Mouse (Mus musculus) kidney, adult 2 months (tissue): ENCODE results near the gene Tnfaip8l1. TPM values are rescaled to one million over a fixed set of nuclear protein-coding genes. Genes with fewer than 3 reads are reported as not detected.

Source experiments
- DNase-seq: peaks from one replicate; pipeline ENCODE4 v3.0.0; 2021
- H3K27ac ChIP-seq: fragments of 200-500 bp; 2 replicates; pipeline ENCODE4 v1.5.1; 2012; ENCODE audit warnings: low read depth, low read length, control low read depth, inconsistent platforms; ENCODE audit not compliant: insufficient read depth
- H3K27me3 ChIP-seq: fragments of 200-500 bp; replicated peaks from 2 replicates; pipeline ENCODE4 v1.6.1; 2012; ENCODE audit warnings: mild to moderate bottlenecking, moderate library complexity, low read length, inconsistent platforms; ENCODE audit not compliant: control insufficient read depth, insufficient read depth
- H3K36me3 ChIP-seq: fragments of 200-500 bp; 2 replicates; pipeline ENCODE4 v1.6.1; 2012; ENCODE audit warnings: mild to moderate bottlenecking, moderate library complexity, low read length, inconsistent platforms; ENCODE audit not compliant: control insufficient read depth, insufficient read depth
- H3K4me1 ChIP-seq: fragments of 200-500 bp; 2 replicates; pipeline ENCODE4 v1.6.1; 2011; ENCODE audit warnings: low read length; ENCODE audit not compliant: control insufficient read depth, insufficient read depth
- H3K4me3 ChIP-seq: fragments of 200-500 bp; 2 replicates; pipeline ENCODE4 v1.5.1; 2011; ENCODE audit warnings: mild to moderate bottlenecking, low read depth, low read length, control low read depth; ENCODE audit not compliant: insufficient read depth
- CTCF ChIP-seq: fragments of 200-500 bp; conservative IDR thresholded peaks from 2 replicates; pipeline ENCODE4 v1.5.1; 2011; ENCODE audit warnings: low read depth, mild to moderate bottlenecking, control low read depth, low read length, moderate library complexity, mixed read lengths; ENCODE audit not compliant: insufficient read depth, insufficient read length
- POLR2A ChIP-seq: fragments of 200-500 bp; IDR thresholded peaks from one replicate; pipeline ENCODE4 v1.6.1; 2011; ENCODE audit warnings: low read depth, low read length, control low read depth
- WGBS: fragments of 180-500 bp; shearing (Covaris S2); methylation state at CpG from one replicate; pipeline ENCODE4 v1.1.7; 2018; 5-methylcytosine and 5-hydroxymethylcytosine counted together
- polyA plus RNA-seq: library from polyadenylated mRNA; depleted of rRNA; stranded (reverse); fragments of >200 nt; gene quantifications from 2 replicates; pipeline ENCODE4 v1.2.3, GENCODE M21; 2012

Gene Tnfaip8l1
- polyA plus RNA-seq, 1 experiment = 2.7 TPM

DNA sequence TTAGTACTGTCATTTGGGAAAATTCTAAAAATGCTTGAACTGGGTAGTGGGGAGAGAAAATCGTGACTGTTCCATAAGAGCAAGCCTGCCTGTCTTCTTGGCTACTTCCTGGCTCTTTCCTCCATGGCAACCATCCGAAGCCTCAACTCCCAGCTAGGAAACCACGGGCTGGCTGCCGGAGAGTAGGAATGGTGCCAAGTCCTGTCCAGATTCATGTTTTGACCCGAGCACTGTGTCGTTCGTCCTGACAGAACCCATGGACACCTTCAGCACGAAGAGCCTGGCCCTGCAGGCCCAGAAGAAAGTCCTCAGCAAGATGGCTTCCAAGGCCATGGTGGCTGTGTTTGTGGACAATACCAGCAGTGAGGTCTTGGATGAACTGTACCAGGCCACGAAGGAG lies 9.2 kb downstream of the Tnfaip8l1 start:
- H3K4me3 ChIP-seq = no peak overlapping the region
- no peak overlapping the region for H3K27ac ChIP-seq
- H3K4me1 ChIP-seq = no peaks in the 10 kb centered on the region
- 57% methylated on average over 9 of the region's 9 CpGs for WGBS
- no peaks in the 10 kb centered on the region for H3K36me3 ChIP-seq
- no peaks in the 10 kb centered on the region for H3K27me3 ChIP-seq
- no peak for DNase-seq
- TF ChIP-seq POLR2A (no peak), CTCF (no peak)

DNA sequence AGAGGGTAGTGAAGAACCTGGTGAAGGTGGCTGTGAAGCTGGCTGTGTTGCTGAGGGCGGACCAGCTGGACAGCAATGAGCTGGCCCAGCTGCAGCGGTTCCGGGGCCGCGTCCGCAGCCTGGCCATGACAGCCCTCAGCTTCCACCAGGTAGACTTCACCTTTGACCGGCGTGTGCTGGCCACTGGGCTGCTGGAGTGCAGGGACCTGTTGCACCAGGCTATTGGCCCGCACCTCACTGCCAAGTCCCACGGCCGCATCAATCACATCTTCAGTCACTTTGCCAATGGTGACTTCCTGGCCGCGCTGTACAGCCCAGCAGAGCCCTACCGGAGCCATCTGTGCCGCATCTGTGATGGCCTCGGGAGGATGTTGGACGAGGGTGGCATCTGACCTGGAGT lies 9.6 kb downstream of the Tnfaip8l1 start:
- Histone ChIP-seq H3K36me3 (no peaks in the 10 kb centered on the region), H3K4me1 (no peaks in the 10 kb centered on the region), H3K27ac (no peak overlapping the region), H3K4me3 (no peak overlapping the region), H3K27me3 (no peaks in the 10 kb centered on the region)
- WGBS = 82% methylated on average over 17 of the region's 17 CpGs
- no peak for DNase-seq
- TF ChIP-seq POLR2A (no peak), CTCF (no peak)

DNA sequence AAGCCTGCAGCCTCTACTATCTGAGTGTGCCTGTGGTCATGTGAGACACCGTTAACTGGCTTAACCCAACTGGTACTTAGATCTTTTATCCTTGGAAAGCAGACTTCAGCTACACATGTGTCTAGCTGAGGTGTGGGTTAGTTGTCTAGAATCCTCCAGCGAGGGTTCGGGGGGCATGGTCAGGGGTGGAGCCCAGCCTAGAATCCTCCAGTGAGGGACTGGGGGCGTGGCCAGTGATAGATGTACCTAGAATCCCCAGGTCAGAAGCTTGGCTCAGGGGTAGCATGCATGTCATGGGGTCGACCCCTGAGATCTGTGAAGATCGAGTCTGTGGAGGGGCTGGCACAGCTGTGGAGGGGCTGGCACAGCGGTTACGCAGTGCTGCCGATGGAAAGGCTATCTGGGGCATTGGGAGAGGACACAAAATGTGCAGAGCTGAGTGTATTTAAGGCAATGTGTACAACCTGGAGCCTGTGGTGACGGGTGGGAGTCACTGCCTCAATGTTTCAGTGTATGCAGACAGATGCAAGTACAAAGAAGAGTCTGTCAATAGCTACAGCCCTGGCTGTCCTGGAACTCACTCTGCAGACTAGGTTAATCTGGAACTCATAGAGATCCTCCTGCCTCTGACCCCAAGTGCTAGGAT lies 11.2 kb downstream of the Tnfaip8l1 start:
- DNase-seq = no peak
- Histone ChIP-seq H3K4me1 (no peaks in the 10 kb centered on the region), H3K4me3 (no peak overlapping the region), H3K27ac (no peak overlapping the region), H3K27me3 (no peaks in the 10 kb centered on the region), H3K36me3 (no peaks in the 10 kb centered on the region)
- TF ChIP-seq POLR2A = no peak
- no peak for TF ChIP-seq CTCF
- WGBS = 60% methylated on average over 10 of the region's 10 CpGs

DNA sequence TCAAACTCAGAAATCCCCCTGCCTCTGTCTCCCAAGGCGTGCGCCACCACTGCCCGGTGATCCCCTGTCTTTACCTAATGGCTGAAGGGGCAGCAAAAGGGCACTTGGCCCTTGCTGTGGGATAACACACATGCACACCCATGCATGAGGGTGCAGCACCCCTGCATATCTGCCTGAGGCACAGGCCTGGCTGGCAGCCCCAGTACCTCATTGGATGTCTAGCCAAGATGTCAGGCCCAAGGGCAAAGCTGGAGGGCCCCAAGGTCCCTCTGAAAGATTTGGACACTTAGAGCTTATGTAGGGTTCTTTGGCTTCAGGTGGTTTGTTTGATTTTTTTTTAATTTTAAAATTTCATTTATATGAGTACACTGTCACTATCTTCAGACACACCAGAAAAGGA lies 13.1 kb downstream of the Tnfaip8l1 start:
- TF ChIP-seq POLR2A (no peak), CTCF (no peak)
- H3K36me3 ChIP-seq = no peaks in the 10 kb centered on the region
- H3K27me3 ChIP-seq = no peaks in the 10 kb centered on the region
- 98% methylated on average over 3 of the region's 3 CpGs for WGBS
- H3K4me3 ChIP-seq = no peak overlapping the region
- no peaks in the 10 kb centered on the region for H3K4me1 ChIP-seq
- DNase-seq = no peak
- no peak overlapping the region for H3K27ac ChIP-seq

DNA sequence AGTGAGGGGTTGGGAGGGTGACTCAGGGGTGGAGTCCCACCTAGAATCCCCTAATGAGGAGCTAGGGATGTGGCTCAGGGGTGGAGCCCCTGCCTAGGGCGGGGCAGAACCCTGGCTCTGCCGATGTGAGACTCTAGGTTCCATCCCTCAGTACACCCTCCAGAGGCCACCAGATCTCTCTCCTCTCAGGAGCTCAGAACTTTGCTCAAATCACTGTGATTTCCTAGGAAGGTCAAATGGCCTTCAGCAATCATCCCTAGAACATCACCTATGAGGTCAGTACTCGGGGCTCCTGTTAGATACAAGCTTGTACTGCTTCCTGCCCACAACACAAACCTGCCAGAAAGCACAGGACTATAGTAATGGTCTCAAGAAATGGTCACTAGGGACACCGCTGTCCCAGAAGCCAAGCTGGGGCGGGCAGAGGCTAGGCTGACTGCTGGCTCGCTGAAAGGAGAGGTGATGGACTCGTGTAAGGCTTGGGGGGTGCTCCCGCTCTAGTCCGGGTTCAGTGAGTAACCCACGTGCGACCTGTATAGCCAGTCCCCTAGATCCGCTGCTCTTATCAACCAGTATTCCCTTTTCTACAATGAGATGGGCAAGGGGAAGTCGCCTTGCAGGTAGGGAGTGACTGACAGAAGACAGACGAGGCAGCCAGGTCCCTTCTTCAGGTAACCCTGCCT lies 20.8 kb downstream of the Tnfaip8l1 start:
- H3K4me1 ChIP-seq = 0 out of 2 replicates have a peak, but pooled peaks cover 3% of the 10 kb centered on the region
- 0 out of 2 replicates have a peak overlapping the region, but pooled peaks have one; percentile 17 for H3K27ac ChIP-seq
- H3K27me3 ChIP-seq = no peaks in the 10 kb centered on the region
- WGBS = 4% methylated on average over 14 of the region's 14 CpGs
- DNase-seq = no peak
- TF ChIP-seq CTCF = no peak
- H3K36me3 ChIP-seq = no peaks in the 10 kb centered on the region
- peak overlapping the region; percentile 87 for H3K4me3 ChIP-seq

DNA sequence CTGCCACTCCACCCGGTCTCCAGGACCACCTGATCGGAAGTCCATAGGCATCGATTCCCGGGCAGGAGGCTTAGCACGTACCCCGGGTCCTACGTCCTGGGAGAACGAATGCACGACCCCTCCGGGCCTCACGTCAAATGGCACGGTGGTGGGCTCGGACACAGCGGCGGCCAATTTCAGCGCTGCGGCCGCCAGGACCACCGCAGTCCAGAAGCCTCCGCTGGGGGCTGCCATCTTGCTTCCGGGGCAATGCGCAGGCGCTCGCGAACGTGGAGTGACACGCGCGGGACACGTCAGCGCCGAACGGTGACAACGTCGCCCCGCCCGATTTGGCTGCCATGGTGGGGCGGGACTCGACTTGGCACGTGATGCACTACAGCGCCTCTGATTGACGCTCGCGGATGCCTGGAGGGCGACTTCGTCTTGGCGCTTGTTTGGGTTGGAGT lies 21.4 kb downstream of the Tnfaip8l1 start, which contains the start of gene Mydgf:
Gene Mydgf (minus strand): TSS at position 263 of the 446 bp plus-strand sequence.
- H3K4me3 ChIP-seq = peak within 1 kb of the TSS; percentile 87
- peak; percentile 98 for DNase-seq
- no peaks in the 10 kb centered on the region for H3K36me3 ChIP-seq
- TF ChIP-seq CTCF (no peak), POLR2A (no peak)
- H3K27me3 ChIP-seq = no peaks in the 10 kb centered on the region
- 0 out of 2 replicates have a peak, but pooled peaks cover 3% of the 10 kb centered on the region for H3K4me1 ChIP-seq
- WGBS = under 1% methylated on average over 47 of the region's 47 CpGs
- H3K27ac ChIP-seq = 0 out of 2 replicates have a peak within 1 kb of the TSS, but pooled peaks have one; percentile 17

DNA sequence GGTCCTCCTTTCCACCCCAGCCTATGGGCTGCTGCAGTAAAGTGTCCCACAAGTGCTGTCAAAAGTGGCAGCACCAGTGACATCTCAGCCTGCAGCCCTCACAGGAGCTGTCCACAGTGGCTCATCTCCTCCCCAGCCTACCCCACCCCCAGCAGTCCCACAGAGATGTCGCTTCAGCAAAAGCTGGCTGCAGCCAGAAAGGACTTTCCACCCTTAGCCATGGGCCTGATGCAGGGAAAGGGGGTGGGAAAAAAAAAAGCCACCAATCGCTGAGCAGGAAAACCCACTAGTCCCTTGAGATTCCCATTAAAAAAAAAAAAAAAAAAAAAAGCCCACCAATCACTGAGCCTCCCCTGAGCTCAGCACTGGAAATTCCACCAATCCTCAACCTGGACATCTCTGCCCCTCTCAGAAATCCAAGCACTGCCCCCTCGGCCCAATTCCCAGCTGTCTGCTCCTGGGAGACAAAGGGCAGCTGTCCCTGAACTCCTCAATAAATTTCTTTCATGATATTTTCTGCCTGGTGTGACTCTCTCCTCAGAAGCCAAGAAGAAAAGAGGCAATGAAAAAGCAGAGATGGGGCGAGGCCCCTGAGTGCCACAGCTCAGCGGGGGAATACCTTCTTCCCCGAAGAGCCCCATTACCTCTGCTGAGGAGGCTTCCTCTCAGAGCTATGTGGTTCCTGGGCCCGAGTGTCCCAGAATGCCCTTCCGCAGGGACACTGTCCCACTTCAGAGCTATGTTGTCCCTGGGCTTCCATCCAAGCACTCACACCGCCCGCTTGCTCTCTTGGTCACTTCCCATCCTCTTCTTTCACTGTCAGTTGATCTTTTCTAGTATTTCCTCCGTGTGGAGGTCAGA lies 23.2 kb downstream of the Tnfaip8l1 start:
- Histone ChIP-seq H3K27me3 (no peaks in the 10 kb centered on the region), H3K4me1 (0 out of 2 replicates have a peak, but pooled peaks cover 3% of the 10 kb centered on the region), H3K27ac (peak overlapping the region; percentile 49; the same call in 1 of the 2 replicates), H3K36me3 (no peaks in the 10 kb centered on the region), H3K4me3 (no peak overlapping the region)
- TF ChIP-seq POLR2A = no peak
- no peak for TF ChIP-seq CTCF
- WGBS = 24% methylated on average over 11 of the region's 11 CpGs
- DNase-seq = peak; percentile 86
